Mouse (Mus musculus) gonadal fat pad, adult 2 months (tissue): ENCODE data around the gene Fastkd3. TPM values are rescaled to one million over a fixed set of nuclear protein-coding genes. Genes with fewer than 3 reads are reported as not detected.
A peak's percentile ranks its signal among the peaks of the same experiment; 100 is the strongest.
"Not testable (repeated sequence)": the region's sequence is repeated elsewhere in the genome, so short reads cannot be mapped to it uniquely, and the experiment has no call there.

Experiments used
- DNase-seq: peaks from one replicate; pipeline ENCODE4 v3.0.0-alpha.2; 2012; ENCODE audit warnings: low read depth
- polyA plus RNA-seq: library from polyadenylated mRNA; depleted of rRNA; stranded (reverse); fragments of >200 nt; gene quantifications from 2 replicates; pipeline ENCODE4 v1.2.3, GENCODE M21; 2012; rRNA removed

The Fastkd3 gene
- 9.8 and 17.2 TPM in 2 replicates for polyA plus RNA-seq

GRCm38 (mm10) chr13:68581747-68582516 lies at the start of gene Fastkd3, which contains the start of gene Mtrr:
Gene Fastkd3, plus strand, starts transcription at chr13:68582234.
Gene Mtrr, minus strand, starts transcription at chr13:68582149.
- peak; percentile 46 for DNase-seq

GRCm38 (mm10) chr13:68553391-68553790 lies 28.6 kb upstream of the Fastkd3 start:
- DNase-seq: not testable (repeated sequence)

- DNase-seq: no peak
Measured at GRCm38 (mm10) chr13:68568110-68568509, 13.9 kb upstream of the Fastkd3 start.

- no peak for DNase-seq
Measured at GRCm38 (mm10) chr13:68568548-68568947, 13.5 kb upstream of the Fastkd3 start.

- DNase-seq: no peak
Measured at GRCm38 (mm10) chr13:68569589-68570336, 12.3 kb upstream of the Fastkd3 start.

- no peak for DNase-seq
Measured at GRCm38 (mm10) chr13:68572247-68572646, 9.8 kb upstream of the Fastkd3 start.

- DNase-seq: no peak
Measured at GRCm38 (mm10) chr13:68572966-68573913, 8.8 kb upstream of the Fastkd3 start.

GRCm38 (mm10) chr13:68574398-68574797 lies 7.6 kb upstream of the Fastkd3 start:
- DNase-seq: no peak

GRCm38 (mm10) chr13:68577945-68578344 lies 4.1 kb upstream of the Fastkd3 start:
- peak; percentile 93 for DNase-seq

- no peak for DNase-seq
Measured at GRCm38 (mm10) chr13:68581086-68581740, 821 bp upstream of the Fastkd3 start.

GRCm38 (mm10) chr13:68582517-68582780 lies 415 bp downstream of the Fastkd3 start:
- DNase-seq: no peak

GRCm38 (mm10) chr13:68583961-68584360 lies 1.9 kb downstream of the Fastkd3 start:
- DNase-seq: no peak

GRCm38 (mm10) chr13:68585441-68585840 lies 3.4 kb downstream of the Fastkd3 start:
- no peak for DNase-seq

- DNase-seq: no peak
Measured at GRCm38 (mm10) chr13:68588352-68588751, 6.3 kb downstream of the Fastkd3 start.

GRCm38 (mm10) chr13:68593797-68594196 lies 11.8 kb downstream of the Fastkd3 start:
- no peak for DNase-seq

GRCm38 (mm10) chr13:68597199-68597598 lies 15.2 kb downstream of the Fastkd3 start, which contains the start of gene 1700001L19Rik:
Gene 1700001L19Rik, plus strand, starts transcription at chr13:68597421.
- DNase-seq: no peak

GRCm38 (mm10) chr13:68597667-68598066 lies 15.6 kb downstream of the Fastkd3 start:
- DNase-seq: no peak

- DNase-seq: no peak
Measured at GRCm38 (mm10) chr13:68598953-68599352, 16.9 kb downstream of the Fastkd3 start.

- DNase-seq: no peak
Measured at GRCm38 (mm10) chr13:68601184-68601583, 19.1 kb downstream of the Fastkd3 start.

GRCm38 (mm10) chr13:68603085-68603484 lies 21.1 kb downstream of the Fastkd3 start:
- DNase-seq: no peak

- no peak for DNase-seq
Measured at GRCm38 (mm10) chr13:68605689-68606126, 23.7 kb downstream of the Fastkd3 start.
